Mouse (Mus musculus): ENCODE results near the gene Hoxb1.
A peak's percentile ranks its signal among the peaks of the same experiment; 100 is the strongest.

Gene Hoxb1

GRCm38 (mm10) chr11:96397806-96398335 is 32.3 kb downstream of the Hoxb1 start:
- no peak for DNase-seq (ENCODE audit: low read depth, low spot score)

- DNase-seq (ENCODE audit: low read depth, low spot score) = no peak
Observed at GRCm38 (mm10) chr11:96399923-96400322, 34.4 kb downstream of the Hoxb1 start.

GRCm38 (mm10) chr11:96404016-96404604 is 38.6 kb downstream of the Hoxb1 start:
- DNase-seq (ENCODE audit: low read depth, low spot score) = no peak

GRCm38 (mm10) chr11:96404831-96405230 is 39.3 kb downstream of the Hoxb1 start:
- no peak for DNase-seq (ENCODE audit: low read depth, low spot score)

GRCm38 (mm10) chr11:96405541-96405940 is 40.0 kb downstream of the Hoxb1 start:
- DNase-seq (ENCODE audit: low read depth, low spot score) = no peak

- DNase-seq (ENCODE audit: low read depth, low spot score) = peak; percentile 70
Observed at GRCm38 (mm10) chr11:96407191-96408072, 41.9 kb downstream of the Hoxb1 start.

GRCm38 (mm10) chr11:96408234-96409010 is 42.9 kb downstream of the Hoxb1 start:
- no peak for DNase-seq (ENCODE audit: low read depth, low spot score)

GRCm38 (mm10) chr11:96411019-96411418 is 45.5 kb downstream of the Hoxb1 start:
- DNase-seq (ENCODE audit: low read depth, low spot score) = no peak

- DNase-seq (ENCODE audit: low read depth, low spot score) = no peak
Observed at GRCm38 (mm10) chr11:96411934-96412333, 46.4 kb downstream of the Hoxb1 start.

- DNase-seq (ENCODE audit: low read depth, low spot score) = no peak
Observed at GRCm38 (mm10) chr11:96412941-96413491, 47.5 kb downstream of the Hoxb1 start.

- no peak for DNase-seq (ENCODE audit: low read depth, low spot score)
Observed at GRCm38 (mm10) chr11:96413527-96413926, 48.0 kb downstream of the Hoxb1 start.

- DNase-seq (ENCODE audit: low read depth, low spot score) = no peak
Observed at GRCm38 (mm10) chr11:96414002-96414401, 48.5 kb downstream of the Hoxb1 start.
